ENCODE assay signal across 8 mouse cellular contexts in genomic region chr7:28338108-28338998, GRCm38 (mm10). TPM values are rescaled to one million over a fixed set of nuclear protein-coding genes. Genes with fewer than 3 reads are reported as not detected.
DNase-seq lines count a peak whose midpoint lies in the region; ATAC-seq lines count a peak whose summit lies in the region.

Gene Supt5, minus strand, starts transcription at chr7:28338746.

- DNase-seq in adipocyte (ENCODE audit: low spot score): peak; percentile 96
- peak; percentile 100 for DNase-seq in embryo, embryonic 10 days (ENCODE audit: low spot score)
- DNase-seq in gastrocnemius, postnatal 10 days: peak; percentile 95
- DNase-seq in induced T-regulatory cell, adult 2 months (ENCODE audit: low read depth): peak; percentile 100
- DNase-seq in left cerebral cortex, adult 9 months (ENCODE audit: low spot score in 2 of 2): peak; percentile 91 to 97
- DNase-seq in right cerebral cortex, postnatal 14 days: peak; percentile 97
- DNase-seq in urinary bladder, postnatal 36 days (ENCODE audit: low spot score in 2 of 2): peak; percentile 95 to 98

- ATAC-seq in megakaryocyte progenitor cell, adult 5-6 weeks (replicated peaks; ENCODE audit: poor library complexity): peak; percentile 95

RNA-seq across cellular contexts. Expression of gene Supt5, which starts in this region (rescaled TPM):
- 10 to 100 TPM; 65.5 to 67.0 TPM for total RNA-seq in gastrocnemius, postnatal 10 days (2021)
- 44.5 and 67.5 TPM in 2 replicates for total RNA-seq in megakaryocyte progenitor cell, adult 5-6 weeks (2015)
- total RNA-seq in megakaryocyte progenitor cell, adult 5-6 weeks (2017): 64.6 and 68.9 TPM in 2 replicates

Comparison
In these comparisons a context has a peak if more than half of its experiments do, and no peak if none do; other contexts are left out.
1. Peak in every context shown above with its lines: DNase-seq and ATAC-seq.